In genomic region chr8:7163361-7163760, GRCm38 (mm10) we compare ENCODE assay signal across 17 mouse cellular contexts.
DNase-seq lines count a peak whose midpoint lies in the region.
"Had no signal": no experiment of that assay in that cellular context is flagged by ENCODE, and none has a peak within 500 bp of the region (broad histone marks: within the 10 kb centered on the region; RNA-seq: fewer than 3 reads in every experiment).

No protein-coding gene starts in this region.

- DNase-seq in heart, postnatal 4 days = peak; percentile 4
- no peak for DNase-seq in heart, adult 8-10 months (ENCODE audit: low spot score)
- peak; percentile 12 for DNase-seq in 3T3-L1 (ENCODE audit: low read depth, low spot score)
- peak; percentile 4 for DNase-seq in lung, postnatal 10 days
- DNase-seq in lung, postnatal 36 days = peak; percentile 49
- no peak for DNase-seq in left cerebral cortex, postnatal 25 days (ENCODE audit: low spot score in 2 of 2)
- DNase-seq in gastrocnemius, adult 18-20 months (ENCODE audit: low spot score) = no peak
- DNase-seq: adrenal gland, postnatal 14 days; B cell, adult 2 months; cerebellum, adult 11 months; cerebellum, adult 2 months; cerebellum, adult 9-11 months; cerebellum, postnatal 25 days; forebrain, postnatal 0 days; gastrocnemius, postnatal 10 days; gastrocnemius, postnatal 36 days; heart, adult 2 months had no signal

- intact Hi-C loops in left cerebral cortex, postnatal 25 days (cut with DNase I) = no loop called here

Comparison
In these comparisons a context has a peak if more than half of its experiments do, and no peak if none do; other contexts are left out.
1. DNase-seq: peak in heart, postnatal 4 days (single experiment), 3T3-L1 (single experiment), lung, postnatal 10 days (single experiment) and lung, postnatal 36 days (single experiment); none in heart, adult 8-10 months (single experiment), left cerebral cortex, postnatal 25 days (0 of 2) and gastrocnemius, adult 18-20 months (single experiment).